Mouse (Mus musculus) heart, embryonic 14.5 days (tissue): Measurements from ENCODE around the gene R3hdml. TPM values are rescaled to one million over a fixed set of nuclear protein-coding genes. Genes with fewer than 3 reads are reported as not detected.

ENCODE experiments used
- ATAC-seq: fragments of 200-750 bp; cut with Nextera tagmentation; 2 replicates; pipeline ENCODE4 v1.8.0; 2017; ENCODE audit warnings: low read depth, moderate TSS enrichment; ENCODE audit not compliant: insufficient number of reproducible peaks, insufficient read depth, low FRiP score
- H3K27ac ChIP-seq, 2 experiments: fragments of 200-500 bp in 1 of 2; fragments of 300-500 bp in 1 of 2; sonication (generic) in 1 of 2; replicated peaks in 1 of 2; 2 replicates each; pipeline ENCODE4 v1.5.1; 2012 to 2014; ENCODE audit warnings: low read depth in 2 of 2, low read length in 2 of 2, control low read depth in 1 of 2, mild to moderate bottlenecking in 1 of 2, mixed read lengths in 1 of 2; ENCODE audit not compliant: control insufficient read depth in 1 of 2, insufficient read depth in 1 of 2
- H3K27me3 ChIP-seq: fragments of 300-500 bp; sonication (generic); 2 replicates; pipeline ENCODE4 v1.6.1; 2014; ENCODE audit warnings: mild to moderate bottlenecking, low read length, control low read depth; ENCODE audit not compliant: control insufficient read depth, insufficient read depth
- H3K36me3 ChIP-seq: fragments of 300-500 bp; sonication (generic); 2 replicates; pipeline ENCODE4 v1.6.1; 2014; ENCODE audit warnings: mild to moderate bottlenecking, control low read depth, low read length, mixed read lengths; ENCODE audit not compliant: control insufficient read depth, insufficient read depth
- H3K4me1 ChIP-seq, 2 experiments: fragments of 200-500 bp in 1 of 2; fragments of 300-500 bp in 1 of 2; sonication (generic) in 1 of 2; 2 replicates each; pipeline ENCODE4 v1.6.1; 2012 to 2014; ENCODE audit warnings: low read length in 2 of 2, control low read depth in 1 of 2, mixed read lengths in 1 of 2; ENCODE audit not compliant: control insufficient read depth in 2 of 2, insufficient read depth in 2 of 2
- H3K4me2 ChIP-seq: fragments of 300-500 bp; sonication (generic); 2 replicates; pipeline ENCODE4 v1.6.1; 2014; ENCODE audit warnings: mild to moderate bottlenecking, low read length
- H3K4me3 ChIP-seq, 2 experiments: fragments of 200-500 bp in 1 of 2; fragments of 300-500 bp in 1 of 2; sonication (generic) in 1 of 2; 2 replicates each; pipeline ENCODE4 v1.5.1; 2012 to 2014; ENCODE audit warnings: low read length in 2 of 2, mild to moderate bottlenecking in 2 of 2, control low read depth in 1 of 2, low read depth in 1 of 2, moderate library complexity in 1 of 2; ENCODE audit not compliant: control insufficient read depth in 1 of 2, insufficient read depth in 1 of 2
- H3K9ac ChIP-seq: fragments of 300-500 bp; sonication (generic); 2 replicates; pipeline ENCODE4 v1.6.1; 2014; ENCODE audit warnings: mild to moderate bottlenecking, low read length
- H3K9me3 ChIP-seq: fragments of 300-500 bp; sonication (generic); 2 replicates; pipeline ENCODE4 v1.6.1; 2016; ENCODE audit warnings: low read length, control low read depth; ENCODE audit not compliant: control insufficient read depth
- WGBS: fragments of 180-500 bp; shearing (Covaris S2); extraction: QIAGEN DNeasy Blood & Tissue Kit; methylation state at CpG from one replicate; pipeline ENCODE4 v1.1.7; 2014; 5-methylcytosine and 5-hydroxymethylcytosine counted together
- polyA plus RNA-seq: library from polyadenylated mRNA; unstranded; fragments of >200 nt; fragmentation: Nextera tagmentation; extraction: Ambion mirVana; gene quantifications from 2 replicates; pipeline ENCODE4 v1.2.1, GENCODE M21; 2014

Gene R3hdml
- polyA plus RNA-seq, 1 experiment from 2014 or later = not detected

DNA sequence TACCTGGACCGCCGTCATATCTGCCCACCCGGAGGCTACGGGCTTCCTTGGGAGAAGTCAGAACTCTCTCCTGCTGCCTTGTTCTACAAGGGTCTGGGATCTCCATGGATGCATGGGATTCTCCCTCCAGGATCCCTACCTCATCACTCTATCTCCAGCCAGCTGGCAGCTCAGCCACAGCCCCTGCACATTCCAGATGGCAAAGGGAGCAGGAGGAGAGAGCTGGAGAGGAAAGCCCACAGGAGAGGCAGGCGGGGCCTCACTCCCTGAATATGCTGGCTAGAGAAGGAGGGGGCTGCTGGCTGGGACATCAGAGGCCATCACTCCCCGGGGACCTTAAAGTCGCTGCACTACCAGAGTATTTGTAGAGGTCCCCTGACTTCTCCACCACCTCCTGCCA, 767 bp upstream of the R3hdml start:
- Histone ChIP-seq H3K27me3 (0 out of 2 replicates have a peak, but pooled peaks cover 3% of the 10 kb centered on the region), H3K27ac (no peak overlapping the region), H3K36me3 (no peaks in the 10 kb centered on the region), H3K4me1 (no peaks in the 10 kb centered on the region), H3K4me3 (no peak overlapping the region), H3K9me3 (no peaks in the 10 kb centered on the region), H3K9ac (no peak overlapping the region), H3K4me2 (no peak overlapping the region)
- no peak for ATAC-seq
- WGBS = 50% methylated on average over 7 of the region's 7 CpGs

DNA sequence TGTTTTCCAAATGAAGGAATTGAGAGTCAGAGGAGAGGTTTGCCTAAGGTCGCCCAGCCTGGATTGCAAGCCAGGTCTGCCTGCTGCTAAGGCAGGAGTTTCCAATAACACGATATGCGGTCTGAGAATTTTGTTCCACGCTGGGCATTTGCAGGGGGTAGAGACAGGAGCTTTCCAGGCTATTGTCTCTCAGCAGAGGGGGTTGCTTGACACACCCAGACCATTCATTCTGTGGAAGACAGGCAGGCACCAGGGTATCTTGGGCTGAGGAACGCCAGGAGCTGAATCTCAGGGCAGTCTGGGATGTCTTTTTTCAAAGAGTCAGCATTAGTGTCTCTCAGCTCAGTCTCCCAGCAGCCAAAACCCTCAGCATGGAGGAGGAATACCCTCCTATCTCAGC, 913 bp downstream of the R3hdml start:
- no peaks in the 10 kb centered on the region for H3K9me3 ChIP-seq
- H3K4me2 ChIP-seq = no peak overlapping the region
- no peak overlapping the region for H3K4me3 ChIP-seq
- no peak for ATAC-seq
- no peak overlapping the region for H3K27ac ChIP-seq
- no peaks in the 10 kb centered on the region for H3K4me1 ChIP-seq
- H3K27me3 ChIP-seq = 0 out of 2 replicates have a peak, but pooled peaks cover 3% of the 10 kb centered on the region
- H3K36me3 ChIP-seq = no peaks in the 10 kb centered on the region
- 32% methylated on average over 5 of the region's 5 CpGs for WGBS
- H3K9ac ChIP-seq = no peak overlapping the region

GRCm38 (mm10) chr2:163493976-163494375, 1.9 kb downstream of the R3hdml start:
- ATAC-seq = no peak
- no peak overlapping the region for H3K4me2 ChIP-seq
- H3K9ac ChIP-seq = no peak overlapping the region
- no peak overlapping the region for H3K4me3 ChIP-seq
- H3K27ac ChIP-seq = no peak overlapping the region
- H3K4me1 ChIP-seq = no peaks in the 10 kb centered on the region
- H3K36me3 ChIP-seq = no peaks in the 10 kb centered on the region
- 25% methylated on average over 5 of the region's 5 CpGs for WGBS
- no peaks in the 10 kb centered on the region for H3K9me3 ChIP-seq
- H3K27me3 ChIP-seq = 0 out of 2 replicates have a peak, but pooled peaks cover 3% of the 10 kb centered on the region

GRCm38 (mm10) chr2:163494456-163494855, 2.3 kb downstream of the R3hdml start:
- Histone ChIP-seq H3K27ac (no peak overlapping the region), H3K36me3 (no peaks in the 10 kb centered on the region), H3K9me3 (no peaks in the 10 kb centered on the region), H3K4me1 (no peaks in the 10 kb centered on the region), H3K4me2 (no peak overlapping the region), H3K27me3 (0 out of 2 replicates have a peak, but pooled peaks cover 3% of the 10 kb centered on the region), H3K9ac (no peak overlapping the region), H3K4me3 (no peak overlapping the region)
- ATAC-seq = no peak
- 21% methylated on average over 6 of the region's 6 CpGs for WGBS

DNA sequence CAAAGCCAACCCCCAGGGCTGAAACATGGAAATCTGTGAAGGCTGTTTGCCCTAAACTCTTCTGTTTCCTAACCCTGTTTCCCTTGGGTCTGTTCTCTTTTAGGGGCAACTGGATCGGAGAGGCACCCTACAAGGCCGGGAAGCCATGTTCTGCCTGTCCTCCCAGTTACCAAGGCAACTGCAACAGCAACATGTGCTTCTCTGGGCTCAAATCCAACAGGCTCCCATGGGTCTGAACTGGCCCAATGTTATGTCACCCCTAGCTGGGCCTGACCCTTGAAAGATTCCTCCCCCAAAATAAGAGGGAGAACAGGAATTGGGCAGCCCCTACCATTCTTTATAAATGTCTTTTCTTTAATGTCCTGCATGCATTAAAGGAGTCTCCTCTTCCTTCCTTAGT, 10.1 kb downstream of the R3hdml start:
- ATAC-seq = no peak
- H3K4me1 ChIP-seq = no peaks in the 10 kb centered on the region
- no peaks in the 10 kb centered on the region for H3K36me3 ChIP-seq
- no peak overlapping the region for H3K4me3 ChIP-seq
- no peak overlapping the region for H3K4me2 ChIP-seq
- WGBS = 70% methylated on average over 2 of the region's 2 CpGs
- no peaks in the 10 kb centered on the region for H3K27me3 ChIP-seq
- no peaks in the 10 kb centered on the region for H3K9me3 ChIP-seq
- no peak overlapping the region for H3K27ac ChIP-seq
- no peak overlapping the region for H3K9ac ChIP-seq

- H3K4me1 ChIP-seq = no peaks in the 10 kb centered on the region
- no peak overlapping the region for H3K4me2 ChIP-seq
- WGBS = 60% methylated on average over 7 of the region's 7 CpGs
- H3K4me3 ChIP-seq = no peak overlapping the region
- H3K9ac ChIP-seq = no peak overlapping the region
- no peaks in the 10 kb centered on the region for H3K27me3 ChIP-seq
- no peaks in the 10 kb centered on the region for H3K9me3 ChIP-seq
- H3K27ac ChIP-seq = no peak overlapping the region
- no peak for ATAC-seq
- no peaks in the 10 kb centered on the region for H3K36me3 ChIP-seq
Measured at GRCm38 (mm10) chr2:163503191-163503590, 11.1 kb downstream of the R3hdml start.

- ATAC-seq = no peak
- H3K27ac ChIP-seq = no peak within 1 kb of the TSS
- no peaks in the 10 kb centered on the region for H3K4me1 ChIP-seq
- H3K9me3 ChIP-seq = no peaks in the 10 kb centered on the region
- no peaks in the 10 kb centered on the region for H3K27me3 ChIP-seq
- no peak within 1 kb of the TSS for H3K9ac ChIP-seq
- WGBS = 76% methylated on average over 10 of the region's 10 CpGs
- no peak within 1 kb of the TSS for H3K4me3 ChIP-seq
- H3K4me2 ChIP-seq = no peak within 1 kb of the TSS
- H3K36me3 ChIP-seq = no peaks in the 10 kb centered on the region
Measured at GRCm38 (mm10) chr2:163506300-163507004, 14.3 kb downstream of the R3hdml start, which contains the start of gene Hnf4a. Gene Hnf4a (plus strand): TSS chr2:163506808.

- 65% methylated on average over 7 of the region's 7 CpGs for WGBS
- Histone ChIP-seq H3K27ac (no peak overlapping the region), H3K9ac (no peak overlapping the region), H3K4me1 (no peaks in the 10 kb centered on the region), H3K27me3 (no peaks in the 10 kb centered on the region), H3K4me3 (no peak overlapping the region), H3K36me3 (no peaks in the 10 kb centered on the region), H3K4me2 (no peak overlapping the region), H3K9me3 (no peaks in the 10 kb centered on the region)
- ATAC-seq = no peak
Measured at GRCm38 (mm10) chr2:163525761-163526243, 33.7 kb downstream of the R3hdml start.
